Mouse (Mus musculus): ENCODE measurements around the gene Dcps. TPM values are rescaled to one million over a fixed set of nuclear protein-coding genes. Genes with fewer than 3 reads are reported as not detected.

Gene Dcps
- polyA plus RNA-seq, 1 experiment: 30.2 TPM

DNA sequence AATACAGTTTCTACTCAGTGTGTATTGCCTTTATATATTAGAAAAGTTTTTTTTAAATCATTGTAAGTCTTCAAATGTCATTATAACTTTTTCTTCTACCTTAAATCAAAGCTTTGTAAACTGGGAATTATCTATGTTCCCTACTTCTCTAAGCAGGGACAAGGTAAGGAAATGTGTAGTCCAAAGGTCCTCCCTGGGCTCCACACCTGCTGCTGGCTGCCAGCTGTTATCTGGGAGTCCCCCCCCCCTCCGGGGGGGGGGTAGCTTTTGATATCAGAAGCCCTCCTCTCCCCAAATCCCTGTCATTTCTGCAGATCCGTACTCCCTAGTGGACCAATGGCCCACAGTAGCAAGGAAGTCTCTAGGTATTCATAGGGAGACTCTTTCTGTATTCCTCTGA is 70.4 kb downstream of the Dcps start:
- Histone ChIP-seq H3K4me3 (replicated peaks; ENCODE audit: insufficient read depth, low read depth, low read length) (no peak overlapping the region), H3K27me3 (ENCODE audit: control insufficient read depth, insufficient read depth, low read length) (no peaks in the 10 kb centered on the region), H3K4me1 (ENCODE audit: control insufficient read depth, insufficient read depth, low read length) (peaks cover 9% of the 10 kb centered on the region), H3K27ac (ENCODE audit: insufficient read depth, low read length) (no peak overlapping the region; the same call in 1 of the 2 replicates)
- no peak for TF ChIP-seq POLR2A (IDR thresholded peaks at IDR 0.05; ENCODE audit: borderline replicate concordance, insufficient read depth, low read length)
- no peak for TF ChIP-seq CTCF (IDR thresholded peaks at IDR 0.05; ENCODE audit: borderline replicate concordance, insufficient read depth, low read depth, low read length)
- WGBS: 53% methylated on average over 2 of the region's 2 CpGs
- no peak for DNase-seq

DNA sequence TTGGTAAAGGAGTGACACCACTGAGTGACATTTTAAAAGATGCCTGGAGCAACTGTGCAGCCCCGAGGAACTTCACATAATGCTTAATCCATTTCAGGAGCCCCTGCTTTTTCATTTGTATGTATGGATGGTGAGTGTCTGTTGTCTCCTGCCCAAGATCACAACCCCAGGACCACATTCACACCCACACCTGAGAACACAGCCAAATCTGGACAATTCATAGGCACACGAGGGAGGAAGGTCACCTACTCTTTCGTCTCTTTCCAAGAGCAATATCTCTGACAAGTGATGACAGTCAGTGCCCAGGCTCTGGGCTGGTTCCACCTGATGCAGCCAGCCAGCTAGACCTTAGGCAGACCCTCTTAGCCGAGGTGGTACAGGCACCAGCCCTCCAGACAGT is 71.2 kb downstream of the Dcps start:
- Histone ChIP-seq H3K4me1 (ENCODE audit: control insufficient read depth, insufficient read depth, low read length) (peaks cover 9% of the 10 kb centered on the region), H3K27ac (ENCODE audit: insufficient read depth, low read length) (no peak overlapping the region), H3K27me3 (ENCODE audit: control insufficient read depth, insufficient read depth, low read length) (no peaks in the 10 kb centered on the region), H3K4me3 (replicated peaks; ENCODE audit: insufficient read depth, low read depth, low read length) (no peak overlapping the region)
- peak in 1 of 2 experiments; percentile 5 for DNase-seq
- no peak for TF ChIP-seq POLR2A (IDR thresholded peaks at IDR 0.05; ENCODE audit: borderline replicate concordance, insufficient read depth, low read length)
- TF ChIP-seq CTCF (IDR thresholded peaks at IDR 0.05; ENCODE audit: borderline replicate concordance, insufficient read depth, low read depth, low read length): no peak
- 69% methylated on average over 4 of the region's 4 CpGs for WGBS

DNA sequence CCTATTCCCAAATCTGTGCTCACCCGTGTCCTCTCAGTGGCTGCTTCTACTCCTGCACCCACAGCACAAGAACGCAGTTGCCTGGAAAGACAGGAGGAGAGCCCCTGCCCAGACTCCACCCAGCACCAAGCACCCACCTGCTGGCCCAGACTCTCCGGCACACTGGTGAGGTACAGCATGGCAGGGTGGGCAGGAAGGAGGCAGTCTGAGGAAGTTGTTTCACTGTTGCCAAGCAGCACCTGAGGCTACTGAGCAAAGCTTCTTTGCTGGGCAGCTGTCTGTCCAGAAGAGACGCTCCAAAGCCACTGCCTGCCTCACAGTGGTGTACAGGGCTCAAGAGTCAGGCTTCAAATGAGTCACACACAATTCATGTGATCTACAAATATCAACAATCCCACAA is 77.1 kb downstream of the Dcps start:
- peak in 1 of 2 experiments; percentile 8 for DNase-seq
- 64% methylated on average over 4 of the region's 4 CpGs for WGBS

DNA sequence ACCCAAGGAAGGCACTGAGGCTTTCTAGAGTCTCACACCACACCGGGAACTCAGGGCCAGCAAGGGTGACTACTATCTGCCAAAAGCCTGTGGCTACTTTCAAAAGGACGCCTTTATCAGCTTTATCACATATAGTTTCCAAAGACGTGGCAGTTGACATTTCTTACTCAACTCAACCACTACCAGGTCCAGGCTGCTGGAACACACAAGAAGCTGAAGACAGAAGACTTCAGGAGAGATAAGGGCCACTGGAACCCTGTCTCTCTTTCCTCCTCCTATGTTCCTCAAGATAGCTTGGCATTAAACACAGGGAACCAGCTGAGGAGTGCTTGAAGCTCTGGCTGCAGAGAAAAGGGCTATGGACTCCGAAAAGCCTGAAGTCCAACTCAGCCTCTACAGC is 78.0 kb downstream of the Dcps start:
- WGBS: 90% methylated on average over 4 of the region's 4 CpGs
- DNase-seq: peak in 1 of 2 experiments; percentile 2
- no peak for TF ChIP-seq POLR2A (IDR thresholded peaks at IDR 0.05; ENCODE audit: borderline replicate concordance, insufficient read depth, low read length)
- no peak for TF ChIP-seq CTCF (IDR thresholded peaks at IDR 0.05; ENCODE audit: borderline replicate concordance, insufficient read depth, low read depth, low read length)

More for the DNA sequence above, 77.1 kb downstream of the Dcps start:
- TF ChIP-seq POLR2A (IDR thresholded peaks at IDR 0.05; ENCODE audit: borderline replicate concordance, insufficient read depth, low read length) (no peak), CTCF (IDR thresholded peaks at IDR 0.05; ENCODE audit: borderline replicate concordance, insufficient read depth, low read depth, low read length) (no peak)
- Histone ChIP-seq H3K4me3 (replicated peaks; ENCODE audit: insufficient read depth, low read depth, low read length) (no peak overlapping the region), H3K27ac (ENCODE audit: insufficient read depth, low read length) (no peak overlapping the region), H3K4me1 (ENCODE audit: control insufficient read depth, insufficient read depth, low read length) (no peaks in the 10 kb centered on the region), H3K27me3 (ENCODE audit: control insufficient read depth, insufficient read depth, low read length) (no peaks in the 10 kb centered on the region)

DNA sequence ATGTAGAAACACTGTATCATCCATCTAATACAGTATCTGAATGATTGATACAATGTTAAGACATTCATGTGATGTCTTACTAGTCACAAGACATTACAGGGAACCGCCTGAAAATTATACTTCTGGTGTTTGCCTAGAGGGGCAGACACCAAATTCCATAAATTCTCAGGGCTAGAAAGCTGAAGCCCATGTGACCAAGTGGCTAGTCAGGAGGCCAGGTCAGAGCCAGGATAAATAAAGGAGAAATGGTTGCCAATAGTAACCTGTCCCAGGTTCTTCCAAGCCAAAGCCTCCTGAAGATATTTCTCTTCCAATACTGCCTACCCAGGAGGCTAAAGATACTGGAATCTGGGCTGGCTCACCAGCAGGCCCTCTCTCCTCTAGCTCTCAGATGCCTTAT is 80.1 kb downstream of the Dcps start:
- Histone ChIP-seq H3K27ac (ENCODE audit: insufficient read depth, low read length) (no peak overlapping the region), H3K27me3 (ENCODE audit: control insufficient read depth, insufficient read depth, low read length) (no peaks in the 10 kb centered on the region), H3K4me3 (replicated peaks; ENCODE audit: insufficient read depth, low read depth, low read length) (no peak overlapping the region), H3K4me1 (ENCODE audit: control insufficient read depth, insufficient read depth, low read length) (no peaks in the 10 kb centered on the region)
- DNase-seq: peak in 1 of 2 experiments; percentile 1
- WGBS: 90% methylated on average over 1 of the region's 1 CpGs
- TF ChIP-seq POLR2A (IDR thresholded peaks at IDR 0.05; ENCODE audit: borderline replicate concordance, insufficient read depth, low read length) (no peak), CTCF (IDR thresholded peaks at IDR 0.05; ENCODE audit: borderline replicate concordance, insufficient read depth, low read depth, low read length) (no peak)

More for the DNA sequence above, 78.0 kb downstream of the Dcps start:
- Histone ChIP-seq H3K4me3 (replicated peaks; ENCODE audit: insufficient read depth, low read depth, low read length) (no peak overlapping the region), H3K27me3 (ENCODE audit: control insufficient read depth, insufficient read depth, low read length) (no peaks in the 10 kb centered on the region), H3K4me1 (ENCODE audit: control insufficient read depth, insufficient read depth, low read length) (no peaks in the 10 kb centered on the region), H3K27ac (ENCODE audit: insufficient read depth, low read length) (no peak overlapping the region)

DNA sequence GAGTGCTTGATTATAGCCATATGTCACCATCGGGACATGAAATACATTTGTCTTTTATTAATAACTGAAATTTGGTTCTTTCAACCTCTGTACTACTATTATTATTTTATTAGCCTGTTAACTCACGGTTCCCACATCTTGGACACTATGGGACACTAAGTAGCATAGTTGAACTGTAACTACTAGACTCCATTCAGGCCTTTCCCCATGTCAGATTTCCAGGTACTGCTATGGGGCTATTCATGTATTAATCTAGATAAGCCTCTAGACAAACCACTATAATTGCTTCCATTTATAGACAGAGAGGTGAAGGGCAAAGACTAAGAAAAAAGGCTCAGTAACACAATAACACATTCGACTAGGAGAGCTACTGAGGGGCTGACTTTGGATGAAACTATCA is 82.5 kb downstream of the Dcps start:
- Histone ChIP-seq H3K27ac (ENCODE audit: insufficient read depth, low read length) (no peak overlapping the region), H3K4me3 (replicated peaks; ENCODE audit: insufficient read depth, low read depth, low read length) (no peak overlapping the region), H3K4me1 (ENCODE audit: control insufficient read depth, insufficient read depth, low read length) (no peaks in the 10 kb centered on the region), H3K27me3 (ENCODE audit: control insufficient read depth, insufficient read depth, low read length) (no peaks in the 10 kb centered on the region)
- no peak for TF ChIP-seq POLR2A (IDR thresholded peaks at IDR 0.05; ENCODE audit: borderline replicate concordance, insufficient read depth, low read length)
- TF ChIP-seq CTCF (IDR thresholded peaks at IDR 0.05; ENCODE audit: borderline replicate concordance, insufficient read depth, low read depth, low read length): no peak
- WGBS: 93% methylated on average over 3 of the region's 3 CpGs
- no peak for DNase-seq

DNA sequence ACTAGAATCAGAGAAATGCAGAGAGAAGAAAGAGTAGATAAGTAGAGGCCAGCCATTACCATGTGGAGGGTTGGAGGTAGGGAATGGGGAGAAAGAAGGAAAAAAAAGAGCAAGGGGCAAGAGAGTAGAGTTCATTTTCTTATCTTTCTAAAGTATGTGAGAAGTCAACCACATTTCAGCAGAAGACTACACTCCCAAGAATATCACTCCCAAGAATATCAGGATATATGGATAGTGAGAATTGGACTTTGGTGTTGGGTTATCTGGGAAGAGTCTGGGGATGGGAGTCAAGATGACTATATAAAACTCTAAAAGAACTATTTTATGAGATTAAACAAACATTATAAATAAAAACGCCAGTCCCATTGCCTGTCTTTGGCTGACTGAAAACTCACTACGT is 83.0 kb downstream of the Dcps start:
- Histone ChIP-seq H3K4me3 (replicated peaks; ENCODE audit: insufficient read depth, low read depth, low read length) (no peak overlapping the region), H3K4me1 (ENCODE audit: control insufficient read depth, insufficient read depth, low read length) (no peaks in the 10 kb centered on the region), H3K27me3 (ENCODE audit: control insufficient read depth, insufficient read depth, low read length) (no peaks in the 10 kb centered on the region), H3K27ac (ENCODE audit: insufficient read depth, low read length) (no peak overlapping the region)
- DNase-seq: no peak
- TF ChIP-seq CTCF (IDR thresholded peaks at IDR 0.05; ENCODE audit: borderline replicate concordance, insufficient read depth, low read depth, low read length) (no peak), POLR2A (IDR thresholded peaks at IDR 0.05; ENCODE audit: borderline replicate concordance, insufficient read depth, low read length) (no peak)
- WGBS: 95% methylated on average over 2 of the region's 2 CpGs

Other genes with a start within 250 kb of the Dcps start
- 12.7 and 14.5 TPM in 2 replicates for gene St3gal4, start 56.8 kb downstream of the Dcps start, polyA plus RNA-seq (2012; rRNA removed)
- 63.8 TPM in 2 replicates for gene Srpr, start 24.1 kb upstream of the Dcps start, polyA plus RNA-seq (2012; rRNA removed)
- 2.7 and 2.8 TPM in 2 replicates for gene Tirap, start 24.2 kb upstream of the Dcps start, polyA plus RNA-seq (2012; rRNA removed)
- gene Foxred1, start 35.0 kb upstream of the Dcps start, polyA plus RNA-seq (2012; rRNA removed): 54.6 and 55.1 TPM in 2 replicates
- gene Fam118b, start 91.7 kb upstream of the Dcps start, polyA plus RNA-seq (2012; rRNA removed): 23.3 and 23.4 TPM in 2 replicates
- 11.2 and 11.7 TPM in 2 replicates for gene Rpusd4, start 91.8 kb upstream of the Dcps start, polyA plus RNA-seq (2012; rRNA removed)
- 13.2 and 15.6 TPM in 2 replicates for gene Cdon, start 245.1 kb upstream of the Dcps start, polyA plus RNA-seq (2012; rRNA removed)